ENCODE assay signal across 9 mouse cellular contexts in the genomic region with DNA sequence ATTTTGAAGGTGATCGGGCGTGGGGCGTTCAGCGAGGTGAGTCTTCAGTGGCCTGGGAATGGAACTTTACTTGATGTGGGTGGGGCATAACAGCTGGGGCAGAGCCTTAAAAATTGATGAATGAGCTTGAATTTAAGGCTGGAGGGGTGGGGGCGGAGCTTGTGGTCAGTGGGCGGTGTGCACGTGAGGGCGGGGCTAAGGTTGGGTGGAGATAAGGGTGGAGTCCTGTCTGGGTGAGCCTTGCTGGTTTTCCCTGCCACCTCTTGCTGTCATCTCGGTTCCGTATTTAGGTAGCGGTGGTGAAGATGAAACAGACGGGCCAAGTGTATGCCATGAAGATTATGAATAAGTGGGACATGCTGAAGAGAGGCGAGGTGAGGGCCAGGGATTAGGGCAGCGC. TPM values are rescaled to one million over a fixed set of nuclear protein-coding genes. Genes with fewer than 3 reads are reported as not detected.
A peak's percentile ranks its signal among the peaks of the same experiment; 100 is the strongest.
DNase-seq lines count a peak whose midpoint lies in the region; ATAC-seq and TF ChIP-seq lines count a peak whose summit lies in the region.
"Had no signal": no experiment of that assay in that cellular context is flagged by ENCODE, and none has a peak within 500 bp of the region (broad histone marks: within the 10 kb centered on the region; RNA-seq: fewer than 3 reads in every experiment).

No protein-coding gene starts in this region.

- no peak overlapping the region for H3K27ac ChIP-seq in ES-E14 (ENCODE audit: insufficient read depth, low read depth, low read length, poor library complexity, severe bottlenecking)
- H3K27ac ChIP-seq in embryonic facial prominence, embryonic 15.5 days (replicated peaks), result peak overlapping the region; percentile 52; the same call in 1 of the 2 replicates
- no peak overlapping the region; the same call in 1 of the 2 replicates for H3K27ac ChIP-seq in limb, embryonic 10.5 days

- peak overlapping the region in 1 of 2 experiments; percentile 20; a peak in 3 of 4 replicates for H3K4me3 ChIP-seq in ES-E14 (ENCODE audit: insufficient read depth in 1 of 2, low read depth in 1 of 2, low read length in 2 of 2, poor library complexity in 1 of 2, severe bottlenecking in 1 of 2)
- H3K4me3 ChIP-seq in embryonic facial prominence, embryonic 15.5 days (replicated peaks), result peak overlapping the region; percentile 32
- H3K4me3 ChIP-seq in limb, embryonic 10.5 days, result peak overlapping the region; percentile 33

- peaks cover 21% of the 10 kb centered on the region for H3K36me3 ChIP-seq in ES-E14 (ENCODE audit: control insufficient read depth, insufficient read depth, low read length, poor library complexity, severe bottlenecking)
- H3K36me3 ChIP-seq in embryonic facial prominence, embryonic 15.5 days, result peaks cover 41% of the 10 kb centered on the region
- peaks cover 80% of the 10 kb centered on the region for H3K36me3 ChIP-seq in limb, embryonic 10.5 days

- 19% methylated on average over 14 of the region's 14 CpGs for WGBS in embryonic facial prominence, embryonic 15.5 days
- WGBS in limb, embryonic 10.5 days, result 5% methylated on average over 14 of the region's 14 CpGs

- peak overlapping the region; percentile 34 for H3K4me2 ChIP-seq in embryonic facial prominence, embryonic 15.5 days (replicated peaks)

- H3K4me1 ChIP-seq in ES-E14 (ENCODE audit: control insufficient read depth in 2 of 2, insufficient read depth in 2 of 2, low read length in 2 of 2, poor library complexity in 1 of 2), result peaks cover 1 to 32% of the 10 kb centered on the region in 2 experiments; a peak in 2 of 4 replicates
- H3K4me1 ChIP-seq in embryonic facial prominence, embryonic 15.5 days, result peaks cover 58% of the 10 kb centered on the region
- H3K4me1 ChIP-seq in limb, embryonic 10.5 days, result peaks cover 46% of the 10 kb centered on the region

- no peaks in the 10 kb centered on the region for H3K9me3 ChIP-seq in ES-E14 (ENCODE audit: control insufficient read depth, insufficient read depth, low read depth, low read length)
- H3K9me3 ChIP-seq in embryonic facial prominence, embryonic 15.5 days (replicated peaks), result no peaks in the 10 kb centered on the region
- no peaks in the 10 kb centered on the region for H3K9me3 ChIP-seq in limb, embryonic 10.5 days (replicated peaks)

- in situ Hi-C loops in ES-E14 (cut with MboI; ENCODE audit: low sequenced_read_pairs in 2 of 2, unreplicated experiment in 2 of 2), result no loop called here

- peak; percentile 76 for DNase-seq in 416B (ENCODE audit: low read depth)
- DNase-seq in ES-E14 (ENCODE audit: low read depth, low spot score), result no peak
- peak; percentile 70 for DNase-seq in limb, embryonic 10.5 days (ENCODE audit: low spot score)
- DNase-seq in mesoderm, embryonic 11.5 days (ENCODE audit: low read depth, low spot score), result peak; percentile 57
- DNase-seq in right cerebral cortex, postnatal 25 days, result no peak
- no peak for DNase-seq in layer of hippocampus, postnatal 10 days (ENCODE audit: low spot score in 2 of 2)
- no peak for DNase-seq in cerebellum, adult 11 months

- H3K27me3 ChIP-seq in embryonic facial prominence, embryonic 15.5 days, result no peaks in the 10 kb centered on the region
- H3K27me3 ChIP-seq in limb, embryonic 10.5 days (ENCODE audit: low read depth, poor library complexity, severe bottlenecking), result peaks cover 11% of the 10 kb centered on the region

- no peak overlapping the region for H3K9ac ChIP-seq in ES-E14 (ENCODE audit: insufficient read depth, low read depth, low read length, poor library complexity, severe bottlenecking)
- no peak overlapping the region for H3K9ac ChIP-seq in embryonic facial prominence, embryonic 15.5 days

- ATAC-seq in embryonic facial prominence, embryonic 15.5 days (ENCODE audit: insufficient number of reproducible peaks, low FRiP score, low TSS enrichment, low read depth), result no peak

TF ChIP-seq in ES-E14, 5 proteins besides CTCF, POLR2A, EP300 and RAD21:
- TF ChIP-seq ZC3H11A (IDR thresholded peaks at IDR 0.05; ENCODE audit: borderline replicate concordance, low read depth, low read length), result no peak
- 0 out of 2 replicates have a peak, but pooled peaks have one; percentile 24 for TF ChIP-seq MAFK (IDR thresholded peaks at IDR 0.05; ENCODE audit: insufficient read depth, low read depth, low read length)

RNA-seq across cellular contexts. Expression of a gene that starts 2.4 kb away (rescaled TPM):
- 32.6 and 34.1 TPM in 2 replicates for total RNA-seq in ES-E14 (2012; rRNA removed)
- polyA plus RNA-seq in embryonic facial prominence, embryonic 15.5 days (2015; fragmentation: Nextera tagmentation; extraction: Ambion mirVana), result 42.4 and 60.4 TPM in 2 replicates
- 7.2 and 8.7 TPM in 2 replicates for polyA plus RNA-seq in limb, embryonic 10.5 days (2016; fragmentation: Nextera tagmentation; extraction: Ambion mirVana)
- total RNA-seq in layer of hippocampus, postnatal 10 days (2021), result 10 to 100 TPM; 33.3 to 37.2 TPM

RNA-seq across cellular contexts. Expression of a gene that starts 8.4 kb away (rescaled TPM):
- 2.9 and 3.0 TPM in 2 replicates for total RNA-seq in ES-E14 (2012; rRNA removed)
- 12.7 and 14.7 TPM in 2 replicates for polyA plus RNA-seq in embryonic facial prominence, embryonic 15.5 days (2015; fragmentation: Nextera tagmentation; extraction: Ambion mirVana)
- 5.7 and 7.5 TPM in 2 replicates for polyA plus RNA-seq in limb, embryonic 10.5 days (2016; fragmentation: Nextera tagmentation; extraction: Ambion mirVana)
- 1 to 10 TPM; 2.0 to 2.2 TPM for total RNA-seq in layer of hippocampus, postnatal 10 days (2021)

RNA-seq across cellular contexts. Expression of a gene that starts 10.0 kb away (rescaled TPM):
- total RNA-seq in ES-E14 (2012; rRNA removed), result 41.3 and 45.2 TPM in 2 replicates
- polyA plus RNA-seq in embryonic facial prominence, embryonic 15.5 days (2015; fragmentation: Nextera tagmentation; extraction: Ambion mirVana), result 18.7 and 20.1 TPM in 2 replicates
- polyA plus RNA-seq in limb, embryonic 10.5 days (2016; fragmentation: Nextera tagmentation; extraction: Ambion mirVana), result 20.0 and 21.4 TPM in 2 replicates
- total RNA-seq in layer of hippocampus, postnatal 10 days (2021), result 100 to 1,000 TPM; 141 to 148 TPM

RNA-seq across cellular contexts. Expression of a gene that starts 31.6 kb away (rescaled TPM):
- 0.94 and 2.3 TPM in 2 replicates for total RNA-seq in ES-E14 (2012; rRNA removed)
- polyA plus RNA-seq in embryonic facial prominence, embryonic 15.5 days (2015; fragmentation: Nextera tagmentation; extraction: Ambion mirVana), result not detected in 2 replicates
- polyA plus RNA-seq in limb, embryonic 10.5 days (2016; fragmentation: Nextera tagmentation; extraction: Ambion mirVana), result not detected in 2 replicates
- under 1 TPM; 0.21 to 0.58 TPM for total RNA-seq in layer of hippocampus, postnatal 10 days (2021)
- total RNA-seq: heart, postnatal 14 days had no signal

RNA-seq across cellular contexts. Expression of a gene that starts 32.1 kb away (rescaled TPM):
- 1.2 and 1.9 TPM in 2 replicates for total RNA-seq in ES-E14 (2012; rRNA removed)
- polyA plus RNA-seq in embryonic facial prominence, embryonic 15.5 days (2015; fragmentation: Nextera tagmentation; extraction: Ambion mirVana), result 1.9 and 2.3 TPM in 2 replicates
- 1.1 and 2.2 TPM in 2 replicates for polyA plus RNA-seq in limb, embryonic 10.5 days (2016; fragmentation: Nextera tagmentation; extraction: Ambion mirVana)
- 1 to 10 TPM; 1.1 to 1.7 TPM for total RNA-seq in layer of hippocampus, postnatal 10 days (2021)

Comparison
In these comparisons a context has a peak if more than half of its experiments do, and no peak if none do; other contexts are left out.
1. DNase-seq: peak in 416B (single experiment), limb, embryonic 10.5 days (single experiment) and mesoderm, embryonic 11.5 days (single experiment); none in ES-E14 (single experiment), right cerebral cortex, postnatal 25 days (single experiment), layer of hippocampus, postnatal 10 days (0 of 2) and cerebellum, adult 11 months (single experiment).